Mouse (Mus musculus): ENCODE results near the gene Meig1. TPM values are rescaled to one million over a fixed set of nuclear protein-coding genes. Genes with fewer than 3 reads are reported as not detected.
"Not testable (repeated sequence)": the region's sequence is repeated elsewhere in the genome, so short reads cannot be mapped to it uniquely, and the experiment has no call there.

Gene Meig1
- polyA plus RNA-seq, 1 experiment from 2014 or later = not detected

DNA sequence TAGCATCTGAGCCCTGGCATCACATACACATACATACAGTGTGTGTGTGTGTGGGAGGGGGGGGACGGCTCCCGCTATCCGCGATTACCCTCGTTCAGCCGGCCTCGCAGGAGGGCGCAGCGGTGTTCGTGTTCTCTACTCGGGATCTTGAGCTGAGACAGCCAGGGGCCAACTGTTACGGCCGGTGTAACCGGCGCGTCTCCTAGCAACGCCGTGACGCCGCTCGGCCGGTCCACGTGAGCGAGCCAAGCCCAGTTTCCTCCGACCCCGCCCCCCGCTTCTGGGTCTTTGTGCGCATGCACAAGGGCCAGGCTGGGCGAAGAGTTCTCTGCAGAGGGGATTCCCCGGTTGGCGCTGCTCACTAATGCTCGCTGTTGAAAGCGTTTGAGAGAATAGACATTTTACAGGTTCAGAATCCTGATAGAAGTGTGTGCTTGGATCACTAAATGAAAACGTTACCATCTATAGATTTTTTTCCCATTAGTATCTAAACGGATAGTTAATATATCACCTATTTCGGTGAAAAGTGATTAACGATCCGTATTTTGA lies 3.5 kb downstream of the Meig1 start:
- Histone ChIP-seq H3K9ac (0 out of 2 replicates have a peak overlapping the region, but pooled peaks have one; percentile 8), H3K4me2 (peak overlapping the region; percentile 73)

GRCm38 (mm10) chr2:3415676-3416075 lies 6.8 kb downstream of the Meig1 start:
- H3K27me3 ChIP-seq = peaks cover 25% of the 10 kb centered on the region
- WGBS = 41% methylated on average over 1 of the region's 1 CpGs

More for the DNA sequence above, 3.5 kb downstream of the Meig1 start:
- peak; percentile 96 for ATAC-seq (replicated peaks; ENCODE audit: low FRiP score)
- no peak overlapping the region for H3K27ac ChIP-seq
- no peaks in the 10 kb centered on the region for H3K36me3 ChIP-seq
- no peaks in the 10 kb centered on the region for H3K9me3 ChIP-seq (replicated peaks)
- peaks cover 25% of the 10 kb centered on the region for H3K27me3 ChIP-seq
- peaks cover 3% of the 10 kb centered on the region for H3K4me1 ChIP-seq
- peak overlapping the region; percentile 54 for H3K4me3 ChIP-seq (replicated peaks)
- WGBS = 1% methylated on average over 38 of the region's 38 CpGs

DNA sequence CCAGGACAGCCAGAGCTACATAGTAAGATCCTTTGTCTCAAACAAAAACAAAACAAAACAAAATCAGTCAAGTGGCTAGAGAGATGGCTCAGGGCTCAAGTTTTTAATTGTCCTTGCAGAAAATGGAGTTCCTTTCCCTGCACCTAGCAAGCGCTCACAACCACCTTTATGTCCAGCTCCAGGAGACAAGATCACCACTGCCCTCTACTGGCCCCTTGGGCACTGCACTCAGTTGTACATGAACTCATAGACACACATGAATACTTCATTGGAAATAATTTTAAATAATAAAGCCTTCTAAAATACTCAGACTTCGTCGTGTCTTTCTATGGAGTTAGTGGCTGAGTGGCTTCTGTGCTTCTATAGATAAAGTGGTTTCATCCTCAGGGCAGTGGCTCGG lies 8.2 kb downstream of the Meig1 start:
- Histone ChIP-seq H3K36me3 (no peaks in the 10 kb centered on the region), H3K4me2 (no peak overlapping the region), H3K27me3 (peaks cover 25% of the 10 kb centered on the region), H3K9me3 (replicated peaks) (no peaks in the 10 kb centered on the region), H3K9ac (no peak overlapping the region), H3K27ac (no peak overlapping the region), H3K4me3 (replicated peaks) (no peak overlapping the region), H3K4me1 (no peaks in the 10 kb centered on the region)
- 43% methylated on average over 4 of the region's 4 CpGs for WGBS
- ATAC-seq (replicated peaks; ENCODE audit: low FRiP score) = no peak

More at GRCm38 (mm10) chr2:3415676-3416075, 6.8 kb downstream of the Meig1 start:
- H3K4me1 ChIP-seq = no peaks in the 10 kb centered on the region
- H3K9me3 ChIP-seq (replicated peaks) = no peaks in the 10 kb centered on the region
- H3K4me3 ChIP-seq (replicated peaks) = no peak overlapping the region
- H3K36me3 ChIP-seq = no peaks in the 10 kb centered on the region
- no peak overlapping the region for H3K4me2 ChIP-seq
- no peak for ATAC-seq (replicated peaks; ENCODE audit: low FRiP score)
- H3K27ac ChIP-seq = no peak overlapping the region
- no peak overlapping the region for H3K9ac ChIP-seq

GRCm38 (mm10) chr2:3407756-3408155 lies 14.7 kb downstream of the Meig1 start:
- Histone ChIP-seq H3K27me3 (no peaks in the 10 kb centered on the region), H3K9me3 (replicated peaks) (no peaks in the 10 kb centered on the region), H3K4me2 (no peak overlapping the region), H3K9ac (no peak overlapping the region), H3K4me3 (replicated peaks) (no peak overlapping the region), H3K36me3 (no peaks in the 10 kb centered on the region), H3K27ac (no peak overlapping the region), H3K4me1 (no peaks in the 10 kb centered on the region)
- 65% methylated on average over 7 of the region's 7 CpGs for WGBS
- no peak for ATAC-seq (replicated peaks; ENCODE audit: low FRiP score)

DNA sequence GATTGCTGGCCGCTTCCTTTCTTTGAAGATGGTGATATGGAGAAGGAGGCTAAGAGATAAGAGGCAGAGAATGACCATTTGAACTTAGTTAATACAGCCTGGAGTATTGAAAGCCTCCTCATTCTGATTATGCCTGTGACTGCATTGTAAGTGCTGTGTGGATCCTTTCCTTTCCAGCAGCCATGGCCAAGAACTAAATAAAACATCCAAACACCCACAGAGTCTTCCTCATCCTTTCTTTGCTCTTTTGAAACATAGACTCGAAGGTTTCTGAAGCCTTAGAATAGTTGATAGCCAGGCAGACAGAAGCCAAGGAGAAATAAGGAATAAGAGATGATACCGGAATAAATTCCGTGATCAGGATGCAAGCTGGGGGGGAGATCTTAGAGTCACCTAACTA lies 16.5 kb downstream of the Meig1 start:
- no peaks in the 10 kb centered on the region for H3K36me3 ChIP-seq
- no peak overlapping the region for H3K9ac ChIP-seq
- no peak for ATAC-seq (replicated peaks; ENCODE audit: low FRiP score)
- WGBS = 83% methylated on average over 4 of the region's 4 CpGs
- no peak overlapping the region for H3K4me2 ChIP-seq
- H3K4me1 ChIP-seq = no peaks in the 10 kb centered on the region
- H3K27ac ChIP-seq = no peak overlapping the region
- H3K4me3 ChIP-seq (replicated peaks) = no peak overlapping the region
- no peaks in the 10 kb centered on the region for H3K27me3 ChIP-seq
- H3K9me3 ChIP-seq (replicated peaks) = no peaks in the 10 kb centered on the region

- not testable (repeated sequence) for H3K9ac ChIP-seq; H3K36me3 ChIP-seq; H3K4me1 ChIP-seq; H3K4me2 ChIP-seq; H3K27ac ChIP-seq; H3K27me3 ChIP-seq; H3K4me3 ChIP-seq (replicated peaks); ATAC-seq (replicated peaks; ENCODE audit: low FRiP score); H3K9me3 ChIP-seq (replicated peaks)
- 74% methylated on average over 10 of the region's 10 CpGs for WGBS
These were observed 25.3 kb downstream of the Meig1 start, which contains the start of gene Olah for GRCm38 (mm10) chr2:3397110-3397509. Olah (minus strand) TSS chr2:3397210.

- H3K9ac ChIP-seq = no peak overlapping the region
- H3K9me3 ChIP-seq (replicated peaks) = no peaks in the 10 kb centered on the region
- H3K36me3 ChIP-seq = no peaks in the 10 kb centered on the region
- 78% methylated on average over 2 of the region's 2 CpGs for WGBS
- H3K4me1 ChIP-seq = no peaks in the 10 kb centered on the region
- H3K27me3 ChIP-seq = no peaks in the 10 kb centered on the region
- no peak for ATAC-seq (replicated peaks; ENCODE audit: low FRiP score)
- no peak overlapping the region for H3K4me2 ChIP-seq
- no peak overlapping the region for H3K27ac ChIP-seq
- no peak overlapping the region for H3K4me3 ChIP-seq (replicated peaks)
These were observed 30.5 kb downstream of the Meig1 start for GRCm38 (mm10) chr2:3391945-3392344.

- ATAC-seq (replicated peaks; ENCODE audit: low FRiP score) = no peak
- Histone ChIP-seq H3K9me3 (replicated peaks) (no peaks in the 10 kb centered on the region), H3K9ac (no peak overlapping the region), H3K27ac (no peak overlapping the region), H3K4me3 (replicated peaks) (no peak overlapping the region), H3K36me3 (no peaks in the 10 kb centered on the region), H3K4me2 (no peak overlapping the region), H3K27me3 (no peaks in the 10 kb centered on the region), H3K4me1 (no peaks in the 10 kb centered on the region)
- WGBS = 71% methylated on average over 6 of the region's 6 CpGs
These were observed 35.2 kb downstream of the Meig1 start for GRCm38 (mm10) chr2:3387105-3387860.

DNA sequence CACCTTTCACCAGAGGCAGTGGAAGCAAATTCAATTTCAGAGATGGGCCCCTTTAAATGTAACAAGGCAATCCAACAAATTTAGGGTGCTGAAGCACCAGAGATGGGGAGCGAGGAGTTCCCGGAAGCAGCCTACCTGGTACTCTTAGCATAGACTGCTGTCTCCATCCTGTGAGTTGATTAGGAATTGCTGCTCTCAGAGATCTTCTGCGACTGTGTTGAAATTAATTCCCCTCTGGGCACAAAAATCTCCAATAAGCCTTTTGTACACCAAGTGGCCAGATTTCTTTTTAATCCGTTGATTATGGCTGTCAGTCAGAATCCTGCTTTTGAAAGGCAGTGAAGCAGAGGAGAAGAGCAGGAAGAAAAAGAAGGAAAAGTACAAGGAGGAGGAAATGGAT lies 57.3 kb downstream of the Meig1 start:
- 76% methylated on average over 4 of the region's 4 CpGs for WGBS
- H3K4me3 ChIP-seq (replicated peaks) = no peak overlapping the region

GRCm38 (mm10) chr2:3361067-3361466 lies 61.4 kb downstream of the Meig1 start:
- no peak overlapping the region for H3K4me3 ChIP-seq (replicated peaks)
- H3K9ac ChIP-seq = no peak overlapping the region
- H3K36me3 ChIP-seq = no peaks in the 10 kb centered on the region
- H3K27me3 ChIP-seq = no peaks in the 10 kb centered on the region; the same call in 1 of the 2 replicates
- 83% methylated on average over 3 of the region's 3 CpGs for WGBS
- ATAC-seq (replicated peaks; ENCODE audit: low FRiP score) = no peak
- no peaks in the 10 kb centered on the region for H3K9me3 ChIP-seq (replicated peaks)
- no peaks in the 10 kb centered on the region for H3K4me1 ChIP-seq
- H3K27ac ChIP-seq = no peak overlapping the region
- no peak overlapping the region for H3K4me2 ChIP-seq

More for the DNA sequence above, 57.3 kb downstream of the Meig1 start:
- no peak for ATAC-seq (replicated peaks; ENCODE audit: low FRiP score)
- Histone ChIP-seq H3K4me1 (no peaks in the 10 kb centered on the region), H3K36me3 (no peaks in the 10 kb centered on the region), H3K9ac (no peak overlapping the region), H3K4me2 (no peak overlapping the region), H3K27me3 (no peaks in the 10 kb centered on the region; the same call in 1 of the 2 replicates), H3K9me3 (replicated peaks) (no peaks in the 10 kb centered on the region), H3K27ac (no peak overlapping the region)
